Mouse (Mus musculus) E14TG2a.4 (cell line): ENCODE data around the gene Trim8.

ENCODE experiments used
- CTCF ChIP-seq: conservative IDR thresholded peaks from 2 replicates; pipeline ENCODE4 v1.5.1; 2014; ENCODE audit warnings: low read length
- NANOG ChIP-seq: IDR thresholded peaks from 2 replicates; pipeline ENCODE4 v1.6.1; 2014; ENCODE audit warnings: borderline replicate concordance, low read length, mixed read lengths

DNA sequence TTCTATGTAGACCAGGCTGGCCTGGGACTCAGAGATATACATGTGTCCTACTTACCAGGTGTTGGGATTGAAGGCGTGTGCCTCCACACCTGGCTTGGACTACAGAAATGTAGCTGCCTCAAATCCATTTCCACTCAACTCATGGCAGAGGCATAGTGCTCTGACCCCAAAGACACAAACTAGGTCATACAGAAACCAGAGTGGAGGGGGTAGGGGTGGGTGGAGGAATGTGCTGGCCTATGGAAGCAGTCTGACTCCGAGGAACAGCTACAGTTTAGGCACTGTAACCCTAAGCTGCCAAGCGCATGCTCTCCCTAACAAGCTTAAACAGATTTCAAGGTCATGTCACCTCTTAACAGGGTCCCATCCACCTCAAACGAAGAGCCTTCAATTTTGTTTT lies 62.1 kb downstream of the Trim8 start:
- TF ChIP-seq CTCF (no peak), NANOG (no peak)
